Mouse (Mus musculus) layer of hippocampus, adult 8-10 months (tissue): ENCODE measurements around the gene Synpr. TPM values are rescaled to one million over a fixed set of nuclear protein-coding genes. Genes with fewer than 3 reads are reported as not detected.

Source experiments
- DNase-seq, 2 experiments: peaks; one replicate each; pipeline ENCODE4 v3.0.0; 2022; ENCODE audit warnings: low spot score in 2 of 2
- total RNA-seq, 4 experiments: library from RNA; stranded (reverse); gene quantifications; 2 replicates each; pipeline ENCODE4 v1.2.4; 2022

The Synpr gene
- total RNA-seq, 4 experiments from 2014 or later, result 129 to 180 (median 145) TPM

- no peak for DNase-seq
Observed at GRCm38 (mm10) chr14:13547746-13548145, 263.2 kb downstream of the Synpr start.

- DNase-seq, result peak in 1 of 2 experiments; percentile 4
Observed at GRCm38 (mm10) chr14:13551209-13551608, 266.6 kb downstream of the Synpr start.

- no peak for DNase-seq
Observed at GRCm38 (mm10) chr14:13553616-13554370, 269.2 kb downstream of the Synpr start.

DNA sequence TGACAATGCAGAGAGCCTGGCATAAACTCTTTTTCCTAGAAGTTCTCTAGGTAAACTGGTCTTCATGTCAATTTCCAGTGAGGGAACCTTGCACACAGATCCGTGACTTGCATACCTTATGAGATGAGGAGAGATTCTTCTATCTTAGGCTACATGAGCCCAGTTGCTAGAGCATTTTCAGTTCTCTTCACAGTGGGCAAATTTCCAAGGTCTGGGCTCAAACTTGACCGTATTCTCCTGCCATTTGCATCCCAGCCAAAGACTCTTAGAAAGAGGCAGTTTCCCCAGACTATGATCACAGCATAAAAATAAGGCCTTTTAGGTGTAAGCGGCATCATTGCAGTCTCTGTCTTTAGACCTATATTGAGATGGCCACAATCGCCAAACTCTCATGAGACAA lies 270.1 kb downstream of the Synpr start:
- no peak for DNase-seq

DNA sequence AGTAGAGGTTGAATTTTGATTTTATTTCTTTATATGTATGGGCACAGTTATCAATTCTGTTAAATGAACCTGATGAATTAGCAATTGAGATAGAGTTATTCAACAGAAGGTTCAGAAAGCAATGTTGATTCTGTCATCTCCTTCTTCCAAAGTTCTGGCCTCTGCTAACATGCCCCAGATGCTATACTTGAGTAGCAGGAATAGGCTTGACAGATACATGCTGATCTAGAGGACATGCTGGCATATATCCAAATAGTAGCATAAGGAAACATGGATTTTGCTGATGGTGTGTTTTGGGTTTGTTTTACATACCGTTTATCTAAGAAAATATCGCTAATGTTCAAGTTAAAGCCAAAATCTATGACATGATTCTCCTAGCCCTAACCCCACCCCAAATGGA lies 273.5 kb downstream of the Synpr start:
- no peak for DNase-seq

DNA sequence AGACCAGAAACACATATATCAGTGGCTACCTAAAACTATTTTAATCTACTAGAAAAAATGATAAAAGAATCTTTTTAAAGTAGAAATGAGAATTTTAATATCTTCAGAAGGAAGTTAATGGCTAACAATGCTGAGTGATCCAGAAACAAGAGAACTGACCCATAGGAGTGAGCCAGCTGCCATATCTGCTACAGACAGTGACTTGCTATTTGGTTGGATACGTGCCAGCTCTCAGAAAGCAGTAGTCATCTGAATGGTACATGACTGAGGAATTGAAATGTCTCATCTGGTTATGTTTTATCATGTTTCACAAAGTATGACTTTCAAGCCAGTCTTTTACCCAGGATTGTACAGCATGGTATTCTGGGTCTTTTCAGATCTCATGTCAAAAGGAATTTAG lies 282.7 kb downstream of the Synpr start:
- DNase-seq, result no peak

DNA sequence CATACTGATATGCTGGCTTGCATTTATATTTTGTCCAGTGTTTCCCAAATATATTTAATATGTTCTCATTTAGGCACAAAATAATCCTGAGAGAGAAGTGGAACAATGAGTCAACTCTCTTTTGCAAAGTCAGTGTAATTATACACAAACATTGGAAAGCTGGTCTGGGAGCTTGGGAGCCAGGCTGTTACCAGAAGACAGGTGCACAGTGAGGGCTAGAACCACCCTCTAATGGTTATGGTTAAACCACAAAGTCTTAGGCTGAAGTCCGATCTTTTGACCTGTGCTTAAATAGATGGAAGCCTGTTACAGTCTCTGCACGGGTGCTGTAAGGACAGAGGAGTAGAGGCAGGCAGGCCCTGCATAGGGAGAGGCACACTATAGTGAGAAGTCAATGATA lies 283.4 kb downstream of the Synpr start:
- DNase-seq, result no peak

GRCm38 (mm10) chr14:13571941-13572340 lies 287.4 kb downstream of the Synpr start:
- DNase-seq, result no peak

DNA sequence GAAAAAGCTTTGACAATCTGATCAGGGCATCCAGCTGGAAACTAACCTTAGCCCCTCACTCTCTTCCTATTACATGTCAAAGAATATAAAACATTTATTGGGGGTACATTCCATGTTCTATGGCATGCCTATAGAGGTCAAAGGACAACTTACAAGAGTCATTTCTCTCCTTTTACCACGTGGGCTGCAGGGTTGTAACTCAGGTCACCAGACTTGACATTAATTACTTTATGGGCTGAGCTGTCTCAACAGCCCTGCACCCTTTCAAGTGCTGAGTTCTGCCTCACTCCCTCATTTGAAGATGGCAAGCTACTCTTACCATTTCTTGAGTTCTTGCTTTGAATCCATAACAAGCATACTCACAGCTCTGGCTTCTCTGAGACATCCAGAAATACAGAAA lies 287.9 kb downstream of the Synpr start:
- no peak for DNase-seq

DNA sequence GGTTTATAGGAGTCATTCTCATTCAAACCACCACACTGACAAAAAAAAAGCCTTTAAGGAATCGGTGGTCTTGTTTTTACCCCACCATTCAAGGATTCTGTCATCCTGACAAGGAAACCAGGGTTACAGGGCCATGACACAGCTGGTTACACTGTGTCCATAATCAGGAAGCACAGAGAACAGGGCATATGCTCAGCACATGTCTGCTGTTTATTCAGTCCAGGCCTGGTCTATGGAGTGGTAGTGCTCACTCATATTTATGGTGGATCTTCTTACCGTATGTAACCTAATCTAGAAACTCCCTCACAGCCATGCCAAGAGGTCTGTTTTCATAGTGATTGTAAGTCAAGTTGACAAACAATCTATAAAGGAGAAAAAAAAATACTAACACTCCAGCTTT lies 293.5 kb downstream of the Synpr start:
- no peak for DNase-seq

DNA sequence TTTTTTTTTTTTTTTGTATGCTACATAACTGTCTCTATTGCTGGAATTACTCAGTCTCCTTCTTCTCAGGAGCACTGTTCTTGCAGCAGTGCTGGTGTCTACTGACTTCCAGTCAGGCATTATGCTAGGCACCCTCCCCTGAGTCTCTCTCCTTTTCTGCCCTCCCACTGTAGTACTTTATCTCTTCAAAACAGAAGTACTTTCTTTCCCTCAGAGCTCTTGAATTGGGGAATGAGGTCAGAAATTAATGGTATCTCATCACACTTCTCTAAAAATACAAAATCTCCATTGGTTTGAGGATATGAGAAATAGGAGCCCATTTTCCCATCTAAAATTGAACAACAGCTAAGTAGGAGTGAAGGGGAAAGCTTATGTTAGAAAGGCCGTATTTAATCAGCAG lies 294.2 kb downstream of the Synpr start:
- no peak for DNase-seq

GRCm38 (mm10) chr14:13593321-13593940 lies 308.9 kb downstream of the Synpr start:
- no peak for DNase-seq

DNA sequence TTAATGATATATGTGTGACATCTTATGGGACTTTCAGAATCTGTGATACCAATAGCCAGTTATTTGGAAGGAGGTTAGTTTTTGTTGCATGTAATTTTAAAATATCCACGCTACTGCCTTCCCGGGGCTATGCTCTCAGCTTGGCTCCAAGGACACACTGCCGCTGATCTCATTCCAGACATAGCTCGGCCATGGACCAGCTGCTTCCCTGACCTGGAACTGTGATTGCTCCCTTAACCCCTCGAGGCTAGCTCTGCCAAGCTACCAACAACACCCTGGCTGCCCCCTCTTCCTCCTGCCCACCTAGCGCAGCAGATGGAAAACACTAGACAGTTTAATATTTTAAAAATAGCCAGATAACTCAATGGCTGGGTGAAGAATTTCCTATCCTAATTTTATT lies 311.7 kb downstream of the Synpr start:
- no peak for DNase-seq

- DNase-seq, result no peak
Observed at GRCm38 (mm10) chr14:13597204-13597603, 312.6 kb downstream of the Synpr start.

DNA sequence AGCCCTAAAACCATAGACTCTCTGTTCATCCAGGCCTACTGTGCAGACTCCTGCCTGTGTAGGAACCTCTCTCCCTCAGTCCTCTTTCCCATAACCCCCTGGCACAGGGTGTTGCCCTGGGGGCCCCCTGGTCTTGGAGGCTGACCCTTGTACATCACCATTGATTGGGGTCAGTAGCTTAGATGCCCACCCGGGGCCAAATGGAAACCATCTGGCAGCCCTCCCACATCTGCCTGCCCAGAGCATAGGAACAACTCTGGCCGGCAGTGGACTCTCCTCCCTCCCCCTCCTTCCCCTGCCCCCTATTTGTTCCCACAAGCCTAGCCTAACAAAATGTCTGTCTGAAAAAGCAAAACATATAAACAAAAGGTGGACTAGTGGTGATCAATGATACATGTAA lies 336.0 kb downstream of the Synpr start:
- DNase-seq, result no peak

GRCm38 (mm10) chr14:13649865-13650264 lies 365.3 kb downstream of the Synpr start:
- DNase-seq, result no peak

GRCm38 (mm10) chr14:13651039-13651438 lies 366.5 kb downstream of the Synpr start:
- DNase-seq, result no peak

DNA sequence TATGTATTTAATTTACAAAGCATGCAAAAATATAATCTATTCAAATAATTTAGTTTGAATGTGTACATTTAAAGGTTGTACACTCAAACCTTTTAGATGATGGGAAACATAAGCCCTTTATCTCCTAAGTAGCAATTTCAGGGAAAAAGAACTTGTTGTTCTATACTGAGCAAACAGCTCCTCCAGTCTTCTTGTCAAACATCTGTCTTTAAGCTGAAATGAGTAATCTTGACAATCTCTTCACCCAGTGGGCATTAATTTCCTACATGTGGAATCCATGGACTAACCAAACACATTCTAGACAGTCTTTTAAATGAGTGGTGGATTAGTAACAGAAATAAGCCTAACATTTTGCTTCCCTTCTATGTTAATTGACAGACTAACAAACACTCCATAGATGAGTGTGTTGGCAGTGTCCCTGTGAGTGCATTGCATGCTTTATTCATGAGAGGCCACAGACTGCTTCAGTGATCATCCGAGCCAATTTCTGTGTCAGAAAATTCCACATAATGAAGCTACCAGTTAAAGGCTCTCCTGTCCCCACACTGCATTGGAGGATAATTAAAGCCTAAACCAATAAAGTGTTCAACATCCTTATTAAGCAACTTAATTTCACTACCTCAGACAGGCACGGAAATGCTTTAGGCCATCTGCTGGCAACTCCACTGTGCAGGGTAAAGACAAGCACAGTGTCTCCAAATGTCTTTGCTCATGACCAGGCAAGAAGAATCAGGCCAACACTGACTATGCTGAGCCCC lies 367.1 kb downstream of the Synpr start:
- peak in 1 of 2 experiments; percentile 4 for DNase-seq
